Mouse (Mus musculus) megakaryocyte, embryonic 14.5 days (primary cell): ENCODE data around the gene Oas1g.

Experiments used
- FLI1 ChIP-seq: IDR thresholded peaks from 2 replicates; pipeline ENCODE4 v1.6.1; 2012; ENCODE audit warnings: low read length, inconsistent platforms, mixed read lengths
- GATA1 ChIP-seq: IDR thresholded peaks from 3 replicates; pipeline ENCODE4 v1.6.1; 2012; ENCODE audit warnings: mixed read lengths, low read length, inconsistent platforms, borderline replicate concordance

GRCm38 (mm10) chr5:120927036-120927435 is 39.6 kb upstream of the Oas1g start:
- no peak for TF ChIP-seq GATA1
- no peak for TF ChIP-seq FLI1
